Mouse (Mus musculus) forebrain, embryonic 11.5 days (tissue): ENCODE measurements at regions not wholly inside any gene's neighbourhood (a gene's known extent, or its start where the extent isn't known, plus 50 kb on each side); places are given as distances from the start of the nearest gene placed in this dataset.

Experiments
- ATAC-seq: fragments of 200-750 bp; cut with Nextera tagmentation; replicated peaks from 2 replicates; pipeline ENCODE4 v1.8.0; 2017; ENCODE audit warnings: moderate TSS enrichment; ENCODE audit not compliant: low FRiP score
- DNase-seq: peaks from one replicate; pipeline ENCODE4 v3.0.0-alpha.2; 2017; ENCODE audit warnings: low spot score
- H3K27ac ChIP-seq: fragments of 300-500 bp; sonication (generic); 2 replicates; pipeline ENCODE4 v1.5.1; 2014; ENCODE audit warnings: low read depth, low read length
- H3K27me3 ChIP-seq: fragments of 300-500 bp; sonication (generic); 2 replicates; pipeline ENCODE4 v1.6.1; 2014; ENCODE audit warnings: mild to moderate bottlenecking, low read length, mixed read lengths; ENCODE audit not compliant: control insufficient read depth, insufficient read depth
- H3K36me3 ChIP-seq: fragments of 300-500 bp; sonication (generic); 2 replicates; pipeline ENCODE4 v1.6.1; 2014; ENCODE audit warnings: mild to moderate bottlenecking, low read length, moderate library complexity, mixed read lengths; ENCODE audit not compliant: control insufficient read depth, insufficient read depth
- H3K4me1 ChIP-seq: fragments of 300-500 bp; sonication (generic); replicated peaks from 2 replicates; pipeline ENCODE4 v1.6.1; 2014; ENCODE audit warnings: low read length, mixed read lengths; ENCODE audit not compliant: control insufficient read depth, insufficient read depth
- H3K4me2 ChIP-seq: fragments of 300-500 bp; sonication (generic); 2 replicates; pipeline ENCODE4 v1.6.1; 2014; ENCODE audit warnings: low read depth, mild to moderate bottlenecking, low read length, moderate library complexity, mixed read lengths; ENCODE audit not compliant: severe bottlenecking
- H3K4me3 ChIP-seq: fragments of 300-500 bp; sonication (generic); 2 replicates; pipeline ENCODE4 v1.5.1; 2014; ENCODE audit warnings: low read depth, low read length
- H3K9ac ChIP-seq: fragments of 300-500 bp; sonication (generic); 2 replicates; pipeline ENCODE4 v1.6.1; 2014; ENCODE audit warnings: low read length
- H3K9me3 ChIP-seq: fragments of 300-500 bp; sonication (generic); 2 replicates; pipeline ENCODE4 v1.6.1; 2016; ENCODE audit warnings: low read length, mixed read lengths; ENCODE audit not compliant: control insufficient read depth
- WGBS: fragments of 180-500 bp; shearing (Covaris S2); extraction: QIAGEN DNeasy Blood & Tissue Kit; methylation state at CpG from one replicate; pipeline ENCODE4 v1.1.7; 2014; 5-methylcytosine and 5-hydroxymethylcytosine counted together

GRCm38 (mm10) chr11:20480632-20481031 lies 62.4 kb upstream of the Sertad2 start:
- ATAC-seq, result no peak
- Histone ChIP-seq H3K9me3 (no peaks in the 10 kb centered on the region), H3K4me2 (no peak overlapping the region), H3K27ac (no peak overlapping the region), H3K4me3 (no peak overlapping the region), H3K36me3 (no peaks in the 10 kb centered on the region), H3K27me3 (no peaks in the 10 kb centered on the region), H3K4me1 (0 out of 2 replicates have a peak, but pooled peaks cover 2% of the 10 kb centered on the region), H3K9ac (no peak overlapping the region)
- 86% methylated on average over 3 of the region's 3 CpGs for WGBS
- DNase-seq, result no peak

GRCm38 (mm10) chr11:20485371-20485770 lies 57.7 kb upstream of the Sertad2 start:
- Histone ChIP-seq H3K9me3 (no peaks in the 10 kb centered on the region), H3K27ac (no peak overlapping the region), H3K4me3 (no peak overlapping the region), H3K4me1 (no peaks in the 10 kb centered on the region), H3K4me2 (no peak overlapping the region), H3K27me3 (no peaks in the 10 kb centered on the region), H3K36me3 (no peaks in the 10 kb centered on the region), H3K9ac (no peak overlapping the region)
- DNase-seq, result no peak
- 81% methylated on average over 2 of the region's 2 CpGs for WGBS
- no peak for ATAC-seq
